Mouse (Mus musculus) heart, embryonic 12.5 days (tissue): ENCODE results near the gene Irf2. TPM values are rescaled to one million over a fixed set of nuclear protein-coding genes. Genes with fewer than 3 reads are reported as not detected.
A peak's percentile ranks its signal among the peaks of the same experiment; 100 is the strongest.

Source experiments
- ATAC-seq: fragments of 200-750 bp; cut with Nextera tagmentation; 2 replicates; pipeline ENCODE4 v1.8.0; 2017; ENCODE audit warnings: moderate TSS enrichment, moderate library complexity; ENCODE audit not compliant: insufficient number of reproducible peaks, low FRiP score
- H3K27ac ChIP-seq: fragments of 300-500 bp; sonication (generic); 2 replicates; pipeline ENCODE4 v1.5.1; 2016; ENCODE audit warnings: mild to moderate bottlenecking, moderate library complexity; ENCODE audit not compliant: poor library complexity, severe bottlenecking
- H3K27me3 ChIP-seq: fragments of 300-500 bp; sonication (generic); replicated peaks from 2 replicates; pipeline ENCODE4 v1.6.1; 2016; ENCODE audit warnings: mild to moderate bottlenecking, moderate library complexity
- H3K36me3 ChIP-seq: fragments of 300-500 bp; sonication (generic); 2 replicates; pipeline ENCODE4 v1.6.1; 2016; ENCODE audit warnings: mild to moderate bottlenecking, moderate library complexity
- H3K4me1 ChIP-seq: fragments of 300-500 bp; sonication (generic); replicated peaks from 2 replicates; pipeline ENCODE4 v1.6.1; 2016; ENCODE audit warnings: mild to moderate bottlenecking
- H3K4me2 ChIP-seq: fragments of 300-500 bp; sonication (generic); 2 replicates; pipeline ENCODE4 v1.6.1; 2016; ENCODE audit warnings: mild to moderate bottlenecking, moderate library complexity
- H3K4me3 ChIP-seq: fragments of 300-500 bp; sonication (generic); 2 replicates; pipeline ENCODE4 v1.5.1; 2016; ENCODE audit warnings: mild to moderate bottlenecking
- H3K9ac ChIP-seq: fragments of 300-500 bp; sonication (generic); 2 replicates; pipeline ENCODE4 v1.6.1; 2016; ENCODE audit warnings: mild to moderate bottlenecking, moderate library complexity
- H3K9me3 ChIP-seq: fragments of 300-500 bp; sonication (generic); replicated peaks from 2 replicates; pipeline ENCODE4 v1.6.1; 2016; ENCODE audit warnings: mild to moderate bottlenecking, moderate library complexity
- WGBS: fragments of 180-500 bp; shearing (Covaris S2); methylation state at CpG from one replicate; pipeline ENCODE4 v1.1.7; 2016; 5-methylcytosine and 5-hydroxymethylcytosine counted together
- polyA plus RNA-seq: library from polyadenylated mRNA; unstranded; fragments of >200 nt; fragmentation: Nextera tagmentation; extraction: Ambion mirVana; gene quantifications from 2 replicates; pipeline ENCODE4 v1.2.1, GENCODE M21; 2016

The Irf2 gene
- polyA plus RNA-seq, 1 experiment from 2014 or later, result 12.5 TPM

DNA sequence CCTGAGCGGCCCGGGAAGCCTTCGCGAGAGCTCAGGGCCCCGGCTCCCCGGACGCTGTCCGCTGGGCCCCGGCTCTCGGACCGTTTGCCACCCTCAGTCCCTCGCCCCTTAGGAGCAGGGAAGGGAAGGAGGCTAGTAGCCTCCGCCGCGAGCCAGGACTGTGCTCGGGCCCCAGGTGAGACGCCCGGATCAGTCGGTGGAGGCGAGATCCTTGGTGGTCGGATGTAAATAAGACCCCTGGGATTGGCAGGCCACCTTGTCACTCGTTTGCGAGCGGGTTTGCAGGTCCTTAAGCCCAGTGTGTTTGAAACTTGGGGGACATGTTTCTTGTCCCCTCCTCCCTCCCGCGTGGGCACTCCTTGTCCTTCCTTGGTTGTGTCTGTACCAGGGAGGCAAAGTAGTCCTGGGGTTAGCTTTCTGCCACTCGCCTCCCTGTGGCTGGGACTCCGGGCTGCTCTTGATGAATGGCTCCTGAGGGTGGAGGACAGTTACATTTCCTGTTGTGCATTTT is 1.8 kb downstream of the Irf2 start:
- Histone ChIP-seq H3K27me3 (no peaks in the 10 kb centered on the region), H3K27ac (peak overlapping the region; percentile 92), H3K9ac (peak overlapping the region; percentile 98), H3K36me3 (no peaks in the 10 kb centered on the region), H3K4me3 (peak overlapping the region; percentile 86), H3K9me3 (no peaks in the 10 kb centered on the region), H3K4me1 (peaks cover 26% of the 10 kb centered on the region), H3K4me2 (peak overlapping the region; percentile 69)
- ATAC-seq, result no peak
- WGBS, result under 1% methylated on average over 28 of the region's 28 CpGs

DNA sequence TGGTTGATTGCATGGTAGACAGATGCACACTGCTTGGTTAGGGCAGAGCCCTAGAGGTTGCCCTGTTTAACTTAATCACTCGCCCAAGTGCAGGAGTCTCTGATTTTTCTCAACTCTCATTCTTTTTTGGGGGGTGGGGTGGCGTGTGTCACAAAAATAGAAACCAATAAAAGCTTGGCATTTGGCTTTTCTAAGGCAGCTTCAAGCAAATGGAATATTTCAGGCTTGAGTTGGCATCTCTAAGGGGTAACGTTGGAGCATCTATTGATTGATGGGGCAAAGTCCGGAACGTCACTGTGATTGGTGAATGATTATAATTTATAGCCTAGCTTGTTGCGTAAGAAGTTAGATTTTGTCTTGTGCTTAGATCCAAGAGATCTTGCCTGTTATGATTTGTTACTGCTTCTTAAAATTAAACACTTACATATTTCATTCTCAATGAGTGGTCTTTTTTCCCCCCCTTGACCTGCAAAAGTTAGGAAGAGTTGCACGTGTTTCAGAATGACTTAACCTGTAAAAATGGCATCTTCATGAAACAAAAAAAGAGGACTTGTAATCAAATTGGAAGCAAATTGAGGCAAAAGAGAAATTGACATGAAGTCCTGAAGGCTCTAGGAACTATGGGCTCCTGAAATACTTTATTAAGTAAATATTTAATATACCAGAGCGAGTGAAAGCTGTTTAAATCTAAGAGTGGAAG is 2.6 kb downstream of the Irf2 start:
- Histone ChIP-seq H3K4me2 (peak overlapping the region; percentile 69), H3K27ac (peak overlapping the region; percentile 92), H3K4me3 (peak overlapping the region; percentile 86), H3K36me3 (no peaks in the 10 kb centered on the region), H3K4me1 (peaks cover 31% of the 10 kb centered on the region), H3K27me3 (no peaks in the 10 kb centered on the region), H3K9ac (peak overlapping the region; percentile 98), H3K9me3 (no peaks in the 10 kb centered on the region)
- 58% methylated on average over 8 of the region's 8 CpGs for WGBS
- ATAC-seq, result no peak

DNA sequence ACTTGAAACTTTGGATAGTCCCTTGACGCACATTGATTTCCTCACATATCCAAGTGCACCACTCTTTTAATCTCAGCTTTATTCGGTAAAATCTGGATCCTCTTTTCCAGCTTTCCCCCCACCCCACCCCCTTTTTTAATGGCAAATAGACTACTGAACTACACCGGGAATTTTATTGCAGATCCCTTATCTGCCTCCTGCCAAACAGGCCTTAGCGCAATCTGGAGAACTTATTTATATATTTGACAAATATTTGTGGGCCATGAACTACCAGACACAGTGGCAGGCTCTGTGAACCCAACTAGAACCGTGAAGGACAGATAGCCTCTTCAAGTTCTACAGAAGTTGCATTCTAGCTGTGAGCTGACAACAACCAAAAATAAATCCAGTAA is 3.2 kb downstream of the Irf2 start:
- no peak overlapping the region for H3K4me2 ChIP-seq
- H3K4me3 ChIP-seq, result no peak overlapping the region
- no peaks in the 10 kb centered on the region for H3K9me3 ChIP-seq
- WGBS, result 73% methylated on average over 5 of the region's 5 CpGs
- H3K36me3 ChIP-seq, result no peaks in the 10 kb centered on the region
- H3K27ac ChIP-seq, result no peak overlapping the region
- ATAC-seq, result no peak
- no peak overlapping the region for H3K9ac ChIP-seq
- no peaks in the 10 kb centered on the region for H3K27me3 ChIP-seq
- peaks cover 31% of the 10 kb centered on the region for H3K4me1 ChIP-seq

DNA sequence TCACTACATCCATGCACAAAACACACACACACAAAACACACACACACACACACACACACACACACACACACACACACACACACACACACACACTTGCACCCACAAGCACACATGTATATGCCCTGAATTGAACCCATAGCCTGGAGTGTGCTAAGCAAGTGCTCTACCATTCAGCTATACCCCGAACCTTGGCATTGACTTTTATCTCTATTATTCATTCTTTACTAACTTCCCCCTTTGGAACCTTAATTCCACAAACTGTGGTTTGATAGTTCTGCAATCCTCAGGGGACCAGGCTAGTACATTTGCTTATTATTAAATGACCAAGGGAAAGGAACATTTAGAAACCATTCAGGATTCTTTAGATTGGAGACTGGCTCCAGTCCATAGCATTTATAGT is 5.9 kb downstream of the Irf2 start:
- H3K36me3 ChIP-seq, result no peaks in the 10 kb centered on the region
- ATAC-seq, result no peak
- 85% methylated on average over 1 of the region's 1 CpGs for WGBS
- peaks cover 25% of the 10 kb centered on the region for H3K4me1 ChIP-seq
- no peaks in the 10 kb centered on the region for H3K9me3 ChIP-seq
- H3K9ac ChIP-seq, result no peak overlapping the region
- no peak overlapping the region for H3K27ac ChIP-seq
- H3K4me3 ChIP-seq, result no peak overlapping the region
- H3K4me2 ChIP-seq, result no peak overlapping the region
- H3K27me3 ChIP-seq, result no peaks in the 10 kb centered on the region

DNA sequence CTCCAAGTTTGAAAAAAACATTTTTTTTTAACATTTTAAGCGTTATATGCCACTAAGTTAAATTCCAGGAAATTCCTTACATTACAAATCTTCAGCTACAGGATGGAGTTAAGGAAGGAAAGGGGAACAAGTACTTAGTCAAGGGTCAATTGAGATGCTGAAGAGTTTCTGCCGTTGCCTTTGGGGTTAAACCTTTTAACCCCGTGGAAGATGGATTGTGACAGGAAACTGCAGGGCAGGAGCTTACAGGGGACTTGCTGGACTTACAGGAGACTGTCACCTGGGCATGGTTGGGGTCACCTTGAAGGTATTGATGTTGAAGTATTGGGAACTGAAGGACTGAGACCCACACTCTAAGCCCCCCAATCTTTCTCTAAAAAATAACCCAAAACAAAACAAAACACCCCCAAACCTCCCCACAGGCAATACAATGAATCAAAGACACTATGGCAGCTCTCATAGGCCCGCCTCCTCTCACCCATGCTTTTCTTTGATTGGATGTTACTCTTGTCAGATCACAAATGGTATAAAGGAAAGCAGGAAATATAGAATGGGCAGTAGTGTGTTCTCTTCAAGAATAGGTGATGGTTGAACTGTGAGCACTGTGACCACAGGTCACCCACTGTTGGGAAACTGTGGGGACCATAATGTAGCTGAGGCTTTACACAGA is 7.9 kb downstream of the Irf2 start:
- no peak for ATAC-seq
- WGBS, result 49% methylated on average over 4 of the region's 4 CpGs
- H3K9me3 ChIP-seq, result no peaks in the 10 kb centered on the region
- no peaks in the 10 kb centered on the region for H3K36me3 ChIP-seq
- H3K4me3 ChIP-seq, result no peak overlapping the region
- no peak overlapping the region for H3K9ac ChIP-seq
- H3K27me3 ChIP-seq, result no peaks in the 10 kb centered on the region
- H3K4me2 ChIP-seq, result no peak overlapping the region
- no peak overlapping the region for H3K27ac ChIP-seq
- peaks cover 33% of the 10 kb centered on the region for H3K4me1 ChIP-seq

DNA sequence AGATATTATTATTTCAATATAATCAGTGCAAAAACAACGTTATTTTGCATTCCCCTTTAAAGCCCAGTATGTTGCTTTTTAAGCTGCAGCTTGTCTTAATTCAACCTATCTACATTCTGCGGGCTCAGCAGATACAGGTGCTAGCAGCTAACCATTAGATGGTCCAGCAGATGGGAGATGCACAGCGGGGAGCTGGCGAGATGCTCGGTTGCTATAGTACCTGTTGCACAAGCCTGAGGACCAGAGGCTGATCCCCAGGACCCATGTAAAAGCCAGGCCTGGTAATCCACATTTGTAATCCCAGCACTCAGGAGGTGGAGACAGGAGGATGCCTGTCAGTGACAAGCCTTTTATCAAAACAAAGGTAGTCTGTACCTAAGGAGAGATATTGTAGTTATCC is 10.5 kb downstream of the Irf2 start:
- H3K27me3 ChIP-seq, result no peaks in the 10 kb centered on the region
- ATAC-seq, result no peak
- H3K4me1 ChIP-seq, result peaks cover 31% of the 10 kb centered on the region
- H3K4me2 ChIP-seq, result no peak overlapping the region
- no peak overlapping the region for H3K4me3 ChIP-seq
- H3K9me3 ChIP-seq, result no peaks in the 10 kb centered on the region
- 70% methylated on average over 5 of the region's 5 CpGs for WGBS
- H3K27ac ChIP-seq, result no peak overlapping the region
- no peak overlapping the region for H3K9ac ChIP-seq
- H3K36me3 ChIP-seq, result no peaks in the 10 kb centered on the region

DNA sequence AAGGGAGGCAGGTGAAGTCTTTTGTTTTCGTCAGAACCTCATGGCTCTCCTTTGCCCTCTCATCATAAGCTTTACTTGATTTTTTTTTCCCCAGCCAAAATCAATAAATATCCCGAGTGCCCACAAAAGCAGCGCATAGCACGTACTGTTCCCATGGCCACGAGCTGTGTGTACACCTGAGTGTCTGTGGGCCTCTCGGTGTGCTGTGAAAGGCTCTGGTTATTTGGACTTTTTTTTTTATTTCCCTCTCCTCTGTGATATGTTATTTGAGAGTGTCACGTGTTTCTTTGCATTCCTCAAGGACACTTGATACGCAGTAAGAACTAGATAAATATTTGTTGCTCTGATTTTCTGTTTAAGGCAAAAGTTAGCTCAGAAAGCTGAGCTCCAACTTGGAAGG is 11.0 kb downstream of the Irf2 start:
- peaks cover 31% of the 10 kb centered on the region for H3K4me1 ChIP-seq
- H3K27ac ChIP-seq, result no peak overlapping the region
- no peak for ATAC-seq
- H3K9me3 ChIP-seq, result no peaks in the 10 kb centered on the region
- WGBS, result 77% methylated on average over 8 of the region's 8 CpGs
- no peaks in the 10 kb centered on the region for H3K36me3 ChIP-seq
- no peak overlapping the region for H3K4me3 ChIP-seq
- no peaks in the 10 kb centered on the region for H3K27me3 ChIP-seq
- H3K9ac ChIP-seq, result no peak overlapping the region
- no peak overlapping the region for H3K4me2 ChIP-seq

DNA sequence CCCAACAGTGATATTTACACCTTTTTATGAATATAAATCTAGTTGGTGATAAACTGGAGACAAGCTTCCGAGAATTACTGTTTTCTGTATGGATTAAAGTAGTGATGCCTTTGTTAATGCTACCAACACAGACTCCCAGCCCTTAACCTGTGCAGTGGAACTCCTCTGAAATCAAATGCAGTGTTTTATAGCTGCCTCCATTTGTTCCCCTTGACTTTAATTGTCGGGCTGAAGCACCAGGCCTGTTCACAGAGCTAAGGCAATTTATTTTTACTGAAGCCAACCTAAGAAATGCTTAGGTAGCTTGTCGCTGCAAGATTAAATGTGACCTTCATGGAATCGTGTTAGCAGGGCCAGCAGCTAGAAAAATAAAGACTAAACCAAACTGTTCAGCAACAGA is 11.6 kb downstream of the Irf2 start:
- Histone ChIP-seq H3K4me2 (no peak overlapping the region), H3K27me3 (no peaks in the 10 kb centered on the region), H3K36me3 (no peaks in the 10 kb centered on the region), H3K9ac (no peak overlapping the region), H3K27ac (no peak overlapping the region), H3K4me3 (no peak overlapping the region), H3K4me1 (peaks cover 31% of the 10 kb centered on the region), H3K9me3 (no peaks in the 10 kb centered on the region)
- ATAC-seq, result no peak
- 77% methylated on average over 4 of the region's 4 CpGs for WGBS

DNA sequence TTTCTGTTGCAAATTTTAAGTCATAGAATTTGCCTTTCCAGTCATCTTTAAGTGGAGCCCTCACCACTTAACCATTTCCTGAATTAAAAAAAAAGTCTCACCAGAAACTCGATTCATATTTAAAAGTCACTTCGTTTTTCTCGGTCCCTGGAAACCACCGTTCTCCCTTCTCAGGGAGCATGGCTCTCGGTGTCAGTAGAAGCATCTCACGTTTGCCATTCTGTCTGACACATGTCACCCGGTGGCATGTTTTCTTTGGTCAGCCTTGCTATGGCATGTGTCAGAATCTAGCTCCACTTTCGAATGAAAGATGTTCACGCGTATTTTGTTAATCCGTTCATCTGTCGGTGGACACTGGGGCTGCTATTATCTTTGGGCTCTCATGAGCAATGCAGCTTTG is 13.5 kb downstream of the Irf2 start:
- Histone ChIP-seq H3K9ac (no peak overlapping the region), H3K27me3 (no peaks in the 10 kb centered on the region), H3K27ac (no peak overlapping the region), H3K4me3 (no peak overlapping the region), H3K4me2 (no peak overlapping the region), H3K36me3 (peaks cover 4% of the 10 kb centered on the region; the same call in 1 of the 2 replicates), H3K9me3 (no peaks in the 10 kb centered on the region; the same call in 1 of the 2 replicates), H3K4me1 (peaks cover 22% of the 10 kb centered on the region)
- 75% methylated on average over 12 of the region's 12 CpGs for whole genome bisulfite sequencing
- no peak for ATAC-seq

DNA sequence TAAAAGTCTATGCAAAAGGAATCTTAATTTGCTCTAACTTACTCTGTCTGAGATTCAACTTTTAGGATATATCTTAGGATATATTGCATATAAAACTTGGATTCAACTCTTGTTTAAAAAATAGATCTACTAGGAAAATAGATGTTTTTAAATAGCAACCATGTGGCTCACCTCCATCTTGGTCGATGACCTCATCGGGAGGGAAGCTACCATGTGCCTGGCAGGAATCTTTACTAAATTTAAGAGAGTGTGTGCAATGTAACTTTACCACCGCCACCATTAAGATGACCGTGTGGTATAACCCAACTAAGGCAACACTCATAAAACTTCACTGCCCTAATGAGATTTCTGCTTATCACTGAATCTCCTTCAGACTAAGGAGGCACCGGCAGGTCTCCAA is 14.8 kb downstream of the Irf2 start:
- Histone ChIP-seq H3K4me2 (no peak overlapping the region), H3K4me1 (peaks cover 22% of the 10 kb centered on the region), H3K27ac (no peak overlapping the region), H3K4me3 (no peak overlapping the region), H3K9me3 (no peaks in the 10 kb centered on the region; the same call in 1 of the 2 replicates), H3K27me3 (no peaks in the 10 kb centered on the region), H3K36me3 (peaks cover 10% of the 10 kb centered on the region), H3K9ac (no peak overlapping the region)
- WGBS, result 87% methylated on average over 5 of the region's 5 CpGs
- ATAC-seq, result no peak

DNA sequence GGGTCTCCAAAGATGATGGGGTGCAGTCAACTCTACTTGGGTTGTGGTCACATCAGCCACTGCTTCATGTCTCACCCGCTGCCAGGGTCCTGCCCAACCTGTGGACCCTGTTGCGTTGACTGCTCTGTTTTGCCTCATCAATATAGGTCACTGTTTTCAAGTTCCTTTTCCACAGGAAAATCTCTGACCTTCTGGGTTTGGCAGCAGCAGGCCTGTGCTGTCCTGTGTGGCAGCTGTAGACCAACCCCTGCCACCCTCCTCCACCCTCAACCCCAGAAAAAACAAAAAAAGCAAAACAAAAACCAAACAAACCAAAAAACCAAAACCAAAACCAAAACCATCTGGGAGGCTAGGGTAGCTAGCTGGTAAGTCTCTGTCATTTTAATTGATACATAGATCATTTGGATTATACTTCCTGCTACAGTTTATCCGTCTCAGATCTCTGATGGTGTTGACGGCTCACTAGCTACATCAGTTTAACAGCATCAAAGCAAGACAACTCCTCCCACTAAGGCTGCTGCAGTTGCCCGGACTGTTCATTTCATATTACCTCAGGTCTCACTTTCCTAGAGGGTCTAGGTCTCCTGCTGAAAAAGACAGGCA is 16.3 kb downstream of the Irf2 start:
- Histone ChIP-seq H3K9ac (no peak overlapping the region), H3K36me3 (peaks cover 11% of the 10 kb centered on the region), H3K9me3 (no peaks in the 10 kb centered on the region; the same call in 1 of the 2 replicates), H3K27me3 (no peaks in the 10 kb centered on the region), H3K4me2 (no peak overlapping the region), H3K27ac (no peak overlapping the region), H3K4me1 (peaks cover 13% of the 10 kb centered on the region), H3K4me3 (no peak overlapping the region)
- no peak for ATAC-seq
- WGBS, result 81% methylated on average over 5 of the region's 5 CpGs
